ENCODE assay signal across 25 mouse cellular contexts in the genomic region with DNA sequence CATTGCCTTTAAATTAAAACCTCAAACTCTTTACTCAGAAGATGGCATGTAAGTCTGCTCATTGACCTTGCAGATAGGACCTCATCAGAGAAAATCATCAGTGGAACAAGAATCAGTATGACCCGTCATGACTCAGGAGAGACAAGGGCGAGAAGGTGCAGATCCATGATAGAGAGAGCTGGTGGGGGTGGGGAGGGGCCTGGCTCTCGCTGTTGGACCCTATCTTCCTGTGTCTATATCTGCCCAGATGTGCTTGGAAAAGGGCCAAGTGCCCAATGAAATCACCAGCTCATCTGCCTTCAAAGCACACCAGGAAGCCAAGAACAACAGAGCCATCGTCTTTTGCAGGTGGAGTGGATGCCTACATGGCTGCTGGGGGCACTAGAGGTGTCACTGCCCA. TPM values are rescaled to one million over a fixed set of nuclear protein-coding genes. Genes with fewer than 3 reads are reported as not detected.
DNase-seq lines count a peak whose midpoint lies in the region; ATAC-seq and TF ChIP-seq lines count a peak whose summit lies in the region.
"Had no signal": no experiment of that assay in that cellular context is flagged by ENCODE, and none has a peak within 500 bp of the region (broad histone marks: within the 10 kb centered on the region; RNA-seq: fewer than 3 reads in every experiment).

No protein-coding gene starts in this region.

- H3K4me1 ChIP-seq in liver, embryonic 15.5 days (replicated peaks): peaks cover 64% of the 10 kb centered on the region
- H3K4me1 ChIP-seq in hindbrain, embryonic 12.5 days: no peaks in the 10 kb centered on the region
- H3K4me1 ChIP-seq: limb, embryonic 10.5 days; midbrain, embryonic 12.5 days had no signal

- no peaks in the 10 kb centered on the region for H3K9me3 ChIP-seq in liver, embryonic 15.5 days (replicated peaks)
- no peaks in the 10 kb centered on the region for H3K9me3 ChIP-seq in hindbrain, embryonic 12.5 days (replicated peaks)
- H3K9me3 ChIP-seq: heart, embryonic 13.5 days; limb, embryonic 10.5 days; midbrain, embryonic 12.5 days had no signal

- H3K27ac ChIP-seq in liver, embryonic 15.5 days (replicated peaks): peak overlapping the region; percentile 82
- no peak overlapping the region for H3K27ac ChIP-seq in hindbrain, embryonic 12.5 days
- no peak overlapping the region for H3K27ac ChIP-seq in left cerebral cortex, adult 2 months
- H3K27ac ChIP-seq: heart, embryonic 13.5 days; hindbrain, embryonic 14.5 days; limb, embryonic 10.5 days; macrophage; midbrain, embryonic 12.5 days had no signal

- H3K36me3 ChIP-seq in liver, embryonic 15.5 days (replicated peaks): peaks cover 84% of the 10 kb centered on the region
- peaks cover 17% of the 10 kb centered on the region; the same call in 1 of the 2 replicates for H3K36me3 ChIP-seq in hindbrain, embryonic 12.5 days

- H3K4me3 ChIP-seq in liver, embryonic 15.5 days (replicated peaks): no peak overlapping the region
- H3K4me3 ChIP-seq in hindbrain, embryonic 12.5 days: no peak overlapping the region
- no peak overlapping the region for H3K4me3 ChIP-seq in left cerebral cortex, adult 2 months
- H3K4me3 ChIP-seq: heart, embryonic 13.5 days; limb, embryonic 10.5 days; midbrain, embryonic 12.5 days had no signal

- peak; percentile 57 for ATAC-seq in erythroid progenitor cell, adult 5-6 weeks (replicated peaks; ENCODE audit: low FRiP score, poor library complexity, severe bottlenecking)
- ATAC-seq in liver, embryonic 15.5 days (ENCODE audit: insufficient read depth): peak; percentile 73
- ATAC-seq in hindbrain, embryonic 12.5 days (ENCODE audit: low FRiP score): no peak
- ATAC-seq: inflammation-experienced regulatory T-cells, adult 6 months; lung, postnatal 0 days; Patski had no signal

- TF ChIP-seq CTCF in left cerebral cortex, adult 2 months (IDR thresholded peaks at IDR 0.05): no peak

- H3K27me3 ChIP-seq in liver, embryonic 15.5 days: no peaks in the 10 kb centered on the region
- H3K27me3 ChIP-seq in hindbrain, embryonic 12.5 days: no peaks in the 10 kb centered on the region
- H3K27me3 ChIP-seq: heart, embryonic 13.5 days; midbrain, embryonic 12.5 days; Patski had no signal

- peak; percentile 46 for DNase-seq in spleen, adult 12 weeks (ENCODE audit: low spot score)
- DNase-seq in spleen, adult 18-20 months: no peak
- DNase-seq in layer of hippocampus, postnatal 10 days (ENCODE audit: low spot score in 2 of 2): no peak
- no peak for DNase-seq in left cerebral cortex, adult 2 months (ENCODE audit: extremely low spot score in 1 of 2, low spot score in 2 of 2)
- DNase-seq in thymus, postnatal 4 days: no peak
- DNase-seq: adrenal gland, adult 2 months; cerebellum, adult 2 months; gastrocnemius, postnatal 25 days; heart, adult 18-20 months; heart, postnatal 14 days; kidney, adult 18-20 months; kidney, postnatal 4 days; layer of hippocampus, adult 9-11 months; thymus, adult 2 months had no signal

- intact Hi-C loops in left cerebral cortex, adult 2 months (cut with DNase I): loop anchor here (5.0 kb wide), 1 partner anchor 165 kb away; no protein-coding TSS in a partner anchor

- peak overlapping the region; percentile 13; the same call in 1 of the 2 replicates for H3K4me2 ChIP-seq in liver, embryonic 15.5 days
- no peak overlapping the region for H3K4me2 ChIP-seq in hindbrain, embryonic 12.5 days (replicated peaks)
- H3K4me2 ChIP-seq: heart, embryonic 13.5 days; hindbrain, embryonic 14.5 days; midbrain, embryonic 12.5 days had no signal

- H3K9ac ChIP-seq in liver, embryonic 15.5 days: no peak overlapping the region
- H3K9ac ChIP-seq in hindbrain, embryonic 12.5 days: no peak overlapping the region
- H3K9ac ChIP-seq: heart, embryonic 13.5 days; hindbrain, embryonic 14.5 days; midbrain, embryonic 12.5 days had no signal

- 15% methylated on average over 4 of the region's 4 CpGs for WGBS in liver, embryonic 15.5 days (ENCODE audit: insufficient replicate concordance)
- 89% methylated on average over 4 of the region's 4 CpGs for WGBS in hindbrain, embryonic 12.5 days

RNA-seq across cellular contexts. Expression of gene Arfgap3, which starts 27.1 kb away (rescaled TPM):
- 19.3 and 50.5 TPM in 2 replicates for total RNA-seq in erythroid progenitor cell, adult 5-6 weeks (2015; ENCODE audit: low replicate concordance)
- 43.3 and 60.3 TPM in 2 replicates for total RNA-seq in erythroid progenitor cell, adult 5-6 weeks (2017; ENCODE audit: low replicate concordance)
- 15.4 TPM in 2 replicates for polyA plus RNA-seq in liver, embryonic 15.5 days (2015; fragmentation: Nextera tagmentation; extraction: Ambion mirVana)
- total RNA-seq in layer of hippocampus, postnatal 10 days (2021): 10 to 100 TPM; 19.8 to 22.7 TPM
- 44.2 and 51.1 TPM in 2 replicates for polyA plus RNA-seq in hindbrain, embryonic 12.5 days (2016; fragmentation: Nextera tagmentation; extraction: Ambion mirVana)
- total RNA-seq in left cerebral cortex, adult 2 months (2021): 10 to 100 TPM; 19.5 to 21.5 TPM
